Mouse (Mus musculus): ENCODE results near the gene Phactr1.

DNA sequence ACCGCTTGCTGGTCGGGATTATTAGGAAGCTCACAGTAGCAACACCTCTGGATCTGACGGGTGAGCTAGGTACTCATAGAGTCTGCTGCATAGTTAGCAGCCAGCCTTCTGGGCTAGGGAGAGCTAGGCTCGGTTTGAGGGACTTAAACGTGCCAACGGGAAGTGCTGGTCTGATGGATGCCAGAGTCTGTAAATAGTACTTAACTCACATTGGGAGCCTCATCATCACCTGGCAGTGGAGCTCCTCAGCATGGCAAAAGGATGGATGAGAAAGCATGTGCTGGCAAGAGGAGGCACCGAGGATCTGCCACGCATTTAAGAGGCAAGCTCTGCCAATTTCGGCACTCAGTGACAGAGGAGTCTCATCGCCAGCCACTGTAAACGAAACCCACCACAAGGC, 247.4 kb downstream of the Phactr1 start:
- no peak for TF ChIP-seq CTCF (IDR thresholded peaks at IDR 0.05 in 2 of 3, conservative IDR thresholded peaks at IDR 0.05 in 1 of 3; ENCODE audit: control insufficient read depth in 1 of 3, insufficient read depth in 1 of 3, low read depth in 2 of 3, low read length in 3 of 3, poor library complexity in 1 of 3, severe bottlenecking in 1 of 3)
- no peak for TF ChIP-seq KAT2A (conservative IDR thresholded peaks at IDR 0.05; ENCODE audit: low read depth, low read length)
- TF ChIP-seq MYC (IDR thresholded peaks at IDR 0.05; ENCODE audit: low read depth, low read length) = no peak
- no peak for TF ChIP-seq POLR2AphosphoS5 (IDR thresholded peaks at IDR 0.05; ENCODE audit: borderline replicate concordance, low read depth, low read length)
- no peak for TF ChIP-seq EP300 (IDR thresholded peaks at IDR 0.05; ENCODE audit: low read depth in 1 of 2, low read length in 2 of 2)
- TF ChIP-seq POLR2A (IDR thresholded peaks at IDR 0.05; ENCODE audit: control insufficient read depth in 1 of 2, insufficient read depth in 1 of 2, low read depth in 1 of 2, low read length in 2 of 2, poor library complexity in 1 of 2) = no peak
- no peak for TF ChIP-seq SIN3A (IDR thresholded peaks at IDR 0.05; ENCODE audit: low read length)
- no peak for TF ChIP-seq HCFC1 (IDR thresholded peaks at IDR 0.05; ENCODE audit: low read depth, low read length)
